Mouse (Mus musculus) heart, adult 18-20 months (tissue): ENCODE measurements at regions not wholly inside any gene's neighbourhood (a gene's known extent, or its start where the extent isn't known, plus 50 kb on each side); places are given as distances from the start of the nearest gene placed in this dataset.

Experiments used
- DNase-seq, 2 experiments: peaks; one replicate each; pipeline ENCODE4 v3.0.0; 2021 to 2022; ENCODE audit warnings: mixed read lengths in 1 of 2

DNA sequence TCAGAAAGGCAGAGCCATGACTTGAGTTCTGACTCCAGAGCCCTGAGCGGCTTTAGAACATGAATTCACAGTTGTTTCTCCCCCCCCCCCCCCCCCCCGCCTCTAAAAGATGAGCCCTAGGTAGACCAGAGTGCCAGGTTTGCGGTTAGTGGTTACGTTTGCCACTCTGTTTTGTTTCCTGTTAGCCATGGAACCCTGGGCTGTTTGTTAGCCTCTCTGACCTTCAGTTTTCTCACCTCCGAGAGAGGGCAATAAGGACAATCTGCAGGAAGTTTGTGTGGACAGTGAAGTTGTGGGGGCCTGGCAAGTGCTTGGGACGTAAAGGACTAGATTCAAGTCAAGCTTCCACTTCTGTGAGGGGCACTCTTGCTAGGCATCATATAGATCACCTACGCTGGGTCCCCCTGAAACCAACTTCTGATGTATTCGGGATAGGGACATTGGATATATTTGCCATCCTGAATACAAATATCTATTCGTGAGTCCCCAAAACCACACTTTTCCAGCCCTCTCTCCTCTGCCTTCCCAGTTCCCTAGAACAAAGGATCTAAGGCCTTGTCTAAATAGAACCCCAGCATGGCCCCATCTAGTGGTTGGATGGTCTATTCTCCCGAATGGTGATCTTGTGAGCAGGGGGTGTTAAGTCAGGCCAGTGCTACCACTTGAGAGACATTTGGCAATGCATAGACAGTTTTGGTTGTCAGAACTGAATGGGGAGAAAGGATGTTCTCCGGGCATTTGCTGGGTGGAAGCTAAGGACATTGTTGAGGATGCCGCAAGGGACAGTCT is 145.4 kb upstream of the Tle3 start:
- peak in 1 of 2 experiments; percentile 25 for DNase-seq

DNA sequence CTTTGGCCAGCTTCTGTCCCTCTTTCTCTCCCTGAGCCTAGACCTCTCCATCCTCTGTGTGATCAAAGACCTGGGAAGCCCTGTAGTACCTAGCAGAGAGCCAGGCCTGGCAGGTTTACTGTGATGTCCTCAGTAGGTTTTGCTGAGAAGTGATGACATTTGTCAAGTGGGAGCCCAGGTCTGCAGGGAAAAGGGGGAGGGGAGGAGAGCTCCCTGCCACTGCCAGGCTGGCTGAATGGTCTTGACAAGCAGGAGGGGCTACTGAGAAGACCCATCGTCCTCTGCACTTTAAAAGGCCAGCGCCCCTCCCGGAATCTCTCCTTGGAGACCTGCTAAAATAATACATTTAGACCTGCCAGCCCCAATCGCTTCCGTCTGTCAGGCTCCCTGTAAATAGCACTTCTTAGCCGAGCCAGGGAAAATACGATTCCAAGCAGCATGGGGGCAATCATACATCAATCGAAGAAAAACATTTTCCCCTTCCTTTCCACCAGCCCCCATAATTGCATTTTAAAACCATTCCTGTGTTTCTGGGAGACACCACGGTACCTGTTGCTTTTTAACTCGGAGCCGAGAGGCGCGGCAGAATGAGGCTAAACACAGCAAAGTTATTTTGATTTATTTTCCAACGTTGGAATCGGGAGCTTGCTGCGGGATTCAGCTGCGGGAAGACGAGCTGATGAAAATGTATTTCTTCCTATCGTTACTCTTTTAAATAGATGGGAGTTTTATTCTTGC is 144.5 kb upstream of the Tle3 start:
- no peak for DNase-seq

DNA sequence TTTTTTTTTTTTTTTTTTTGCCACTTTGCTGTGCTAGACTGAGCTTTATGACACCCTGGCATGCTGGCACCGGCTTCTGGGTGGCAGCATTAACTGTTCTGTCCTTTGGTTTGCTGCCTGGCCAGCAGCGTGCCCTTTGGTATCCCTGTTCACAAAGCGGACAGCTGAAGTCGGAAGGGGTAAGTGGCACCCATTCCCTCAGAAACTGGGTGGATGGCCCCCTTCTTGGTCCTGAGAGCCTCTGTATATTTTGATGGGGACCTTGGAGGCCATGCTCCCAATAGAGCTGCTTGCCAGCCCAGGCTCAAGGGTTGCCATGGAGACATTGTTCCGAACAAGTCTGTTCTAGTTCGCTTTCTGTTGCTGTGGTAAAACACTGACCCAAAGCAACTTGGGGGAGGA is 143.9 kb upstream of the Tle3 start:
- DNase-seq, result no peak

DNA sequence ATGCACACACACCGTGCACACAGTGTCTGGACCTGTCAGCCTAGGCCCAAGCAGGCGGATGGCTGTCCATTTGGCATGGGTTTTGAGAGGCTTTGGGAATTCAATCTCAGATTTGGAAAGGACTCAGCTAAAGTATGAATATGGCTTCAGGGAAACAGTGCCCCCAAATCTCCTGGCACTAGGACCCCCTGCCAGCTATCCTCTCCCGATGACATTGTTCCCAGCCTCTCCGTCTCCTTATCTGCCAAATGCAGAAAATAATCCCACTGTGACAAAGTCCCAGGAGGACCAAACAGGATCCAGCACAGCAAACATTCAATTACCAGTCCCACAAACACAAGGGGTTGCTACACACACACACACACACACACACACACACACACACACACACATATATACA is 141.9 kb upstream of the Tle3 start:
- no peak for DNase-seq

DNA sequence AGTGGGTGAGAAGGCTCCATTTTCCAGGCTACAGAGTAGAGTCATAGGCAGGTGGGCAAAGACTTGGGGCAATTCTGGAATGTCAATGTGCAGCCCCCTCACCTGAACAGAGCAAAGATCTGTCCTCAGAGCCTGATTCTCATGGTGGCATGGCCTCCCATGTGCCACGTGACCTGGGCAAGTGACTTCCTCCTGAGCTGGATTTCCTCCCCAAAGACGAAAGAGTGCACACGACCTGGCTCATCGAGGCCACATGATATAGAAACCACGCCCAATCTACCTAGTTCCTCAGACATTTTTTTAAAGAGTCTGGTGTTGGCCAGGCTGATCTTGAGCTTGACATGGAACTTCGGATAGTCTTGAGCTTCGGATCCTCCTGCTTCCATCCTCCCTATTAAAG is 139.5 kb upstream of the Tle3 start:
- no peak for DNase-seq

DNA sequence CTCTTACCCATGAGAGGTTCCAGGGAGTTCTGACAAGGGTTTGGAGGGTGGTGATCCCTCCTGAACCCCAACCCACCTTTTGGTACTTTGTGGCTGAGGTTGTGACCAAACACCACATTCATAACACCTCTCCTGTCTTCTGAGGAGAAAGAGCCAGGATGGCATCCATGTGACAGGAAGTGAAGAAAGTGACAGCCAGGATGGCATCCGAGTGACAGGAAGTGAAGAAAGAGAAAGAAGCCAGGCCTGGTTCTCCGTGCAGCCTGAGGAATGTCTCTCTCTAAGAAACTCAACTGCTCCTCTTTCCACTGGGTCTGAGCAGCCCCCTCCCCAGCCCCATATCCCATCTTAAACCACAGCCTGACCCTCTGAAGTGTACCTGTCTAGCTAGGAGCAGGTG is 138.9 kb upstream of the Tle3 start:
- DNase-seq, result no peak

DNA sequence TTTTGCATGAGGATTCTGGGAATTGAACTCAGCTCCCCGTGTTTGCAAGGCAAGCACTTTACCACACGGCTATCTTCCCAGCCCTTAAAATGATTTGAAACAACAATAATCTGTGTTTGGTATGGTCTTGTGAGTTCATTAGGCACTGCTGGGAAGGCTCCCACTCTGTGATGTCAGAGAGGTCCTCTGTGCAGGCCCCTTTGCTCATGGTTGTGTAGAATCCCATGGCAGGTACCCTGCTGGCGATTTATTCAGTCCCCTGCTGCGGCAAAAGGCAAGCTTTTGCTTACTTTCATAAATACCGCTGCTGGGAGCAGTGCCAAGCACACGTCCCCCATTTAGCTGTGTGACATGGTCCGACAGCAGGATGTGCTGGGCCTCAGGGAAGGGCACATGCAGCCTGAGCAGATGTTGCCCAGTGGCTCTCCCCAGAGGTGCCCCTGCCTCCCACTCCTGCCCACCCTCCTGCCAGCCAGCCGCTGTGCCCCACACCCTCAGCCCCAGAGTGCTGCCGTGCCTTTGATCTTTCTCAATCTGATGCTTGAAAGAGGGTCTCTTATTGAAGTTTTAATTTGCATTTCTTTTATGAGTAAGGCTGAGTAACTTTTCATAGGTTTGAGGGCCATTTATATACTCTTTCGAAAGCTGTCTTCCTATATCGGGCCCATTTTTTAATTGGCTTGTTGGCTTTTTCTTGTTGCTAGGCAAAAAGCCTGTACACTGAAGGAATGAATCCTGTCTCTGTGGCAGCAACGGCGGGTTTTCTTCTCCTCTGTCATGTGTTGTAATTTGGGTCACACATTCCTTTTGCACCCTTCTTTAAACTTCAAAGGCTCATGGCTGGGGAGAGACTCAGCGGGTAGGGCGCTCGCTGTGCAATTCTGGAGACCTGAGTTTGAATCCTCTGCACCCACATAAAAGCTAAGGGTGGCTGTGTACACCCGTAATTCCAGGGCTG is 136.2 kb upstream of the Tle3 start:
- DNase-seq, result no peak

DNA sequence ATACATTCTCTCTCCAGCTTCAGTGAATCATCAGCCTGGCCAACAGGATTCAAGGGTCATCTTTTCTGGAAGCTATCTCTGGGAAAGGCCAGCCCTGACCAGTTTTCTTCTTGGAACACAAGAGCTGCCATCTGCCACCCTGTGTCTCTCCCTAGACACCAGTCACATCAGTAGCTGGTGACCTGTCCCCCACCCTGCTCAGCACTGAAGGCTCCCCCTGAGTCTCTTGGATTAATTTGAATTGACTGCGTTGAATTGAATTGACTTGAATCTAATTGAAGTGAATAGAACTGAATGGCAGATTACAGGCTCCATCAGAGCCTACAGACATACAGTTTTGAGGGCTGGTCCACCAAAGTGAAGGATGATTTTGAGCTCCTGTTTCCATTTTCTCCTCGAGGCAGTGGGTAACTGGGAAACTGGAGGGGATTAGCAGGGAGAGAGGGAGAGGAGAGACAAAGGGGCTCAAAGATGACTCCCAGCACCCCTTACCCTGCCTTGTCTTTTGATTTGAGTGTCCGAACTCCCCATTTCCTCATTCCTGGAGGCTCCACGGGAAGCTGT is 133.4 kb upstream of the Tle3 start:
- no peak for DNase-seq

DNA sequence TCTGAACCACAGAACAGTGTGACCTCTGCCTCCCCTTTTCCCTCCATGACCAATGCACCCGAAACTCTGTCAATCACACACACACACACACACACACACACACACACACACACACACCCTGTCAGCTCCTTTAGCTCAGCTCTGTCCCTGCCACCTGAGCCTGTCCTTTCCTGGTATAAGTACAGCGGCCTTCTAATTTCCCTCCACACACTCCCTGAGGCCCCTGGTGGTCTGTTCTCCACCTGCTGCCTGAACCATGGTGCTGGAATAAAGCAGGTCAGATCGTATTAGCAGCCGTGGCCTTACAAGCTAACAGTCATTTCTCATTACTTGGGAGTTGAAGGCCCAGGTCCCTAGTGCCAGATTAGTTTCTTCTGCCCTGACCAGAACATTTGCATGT is 132.8 kb upstream of the Tle3 start:
- no peak for DNase-seq

DNA sequence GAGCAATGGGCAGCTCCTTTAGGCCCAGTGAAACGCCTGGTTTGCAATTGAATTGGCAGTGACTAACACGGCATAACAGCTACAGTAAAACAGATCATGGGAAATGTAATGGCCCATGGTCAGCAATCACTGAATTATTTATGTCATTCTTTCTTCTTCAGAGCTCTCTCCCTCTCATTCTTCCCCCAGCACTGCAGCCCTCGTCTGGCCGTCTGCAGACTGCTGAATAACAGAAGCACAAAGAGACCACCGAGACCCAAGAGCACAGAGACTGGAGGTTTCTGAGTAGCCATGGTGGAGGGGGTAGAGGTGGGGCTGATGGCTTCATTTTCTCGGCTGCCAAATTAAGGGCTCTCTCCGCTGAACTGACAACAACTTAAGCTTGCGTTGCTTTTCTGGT is 130.7 kb upstream of the Tle3 start:
- no peak for DNase-seq

DNA sequence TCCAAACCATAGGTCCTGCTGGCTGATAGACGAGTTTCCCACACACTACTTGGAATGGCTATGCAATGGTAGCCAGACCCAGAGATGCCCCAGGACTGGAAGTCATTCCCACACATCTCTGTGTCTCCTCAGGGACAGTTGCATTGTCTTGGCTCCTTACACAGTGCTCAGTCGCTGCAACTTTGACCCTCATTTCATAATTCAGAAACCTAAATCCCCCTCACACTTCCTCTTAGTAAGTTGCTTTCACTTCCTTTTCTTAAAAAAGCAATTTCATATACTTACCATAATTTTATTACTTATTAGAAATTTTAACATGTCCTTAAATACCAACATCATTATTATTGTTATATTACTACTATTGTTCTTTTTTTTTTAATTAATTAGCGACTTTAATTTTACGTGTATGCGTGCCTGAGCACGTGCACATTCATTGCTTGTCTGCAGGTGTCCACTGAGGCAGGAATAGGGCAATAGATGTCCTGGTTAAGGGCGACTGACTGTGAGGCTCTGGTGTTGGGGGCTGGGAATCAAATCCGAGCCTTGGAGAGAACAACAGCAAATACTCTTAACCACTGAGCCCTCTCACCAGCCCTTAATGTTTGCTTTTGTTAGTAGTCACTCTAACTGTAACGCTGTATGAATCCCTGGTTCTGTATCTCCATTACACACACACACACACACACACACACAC is 129.9 kb upstream of the Tle3 start:
- DNase-seq, result no peak

DNA sequence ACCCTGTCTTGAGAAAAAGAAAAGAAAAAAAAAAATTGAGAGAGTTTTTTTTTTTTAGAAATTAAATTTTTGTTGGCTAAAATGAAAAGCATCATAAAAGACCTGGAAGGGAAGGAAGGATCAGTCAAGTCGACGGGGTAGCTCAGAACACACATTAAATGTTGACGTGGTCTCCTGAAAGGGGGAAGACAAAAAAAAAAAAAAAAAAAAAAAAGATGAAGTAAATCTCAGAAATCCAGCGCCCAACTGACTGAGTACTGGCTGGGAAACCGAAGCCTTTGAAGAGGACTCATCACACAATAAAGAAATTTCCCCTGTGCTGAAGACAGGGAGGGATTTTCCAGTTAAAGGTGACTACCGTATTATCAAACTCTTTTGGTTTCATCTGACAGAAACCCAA is 128.9 kb upstream of the Tle3 start:
- no peak for DNase-seq

DNA sequence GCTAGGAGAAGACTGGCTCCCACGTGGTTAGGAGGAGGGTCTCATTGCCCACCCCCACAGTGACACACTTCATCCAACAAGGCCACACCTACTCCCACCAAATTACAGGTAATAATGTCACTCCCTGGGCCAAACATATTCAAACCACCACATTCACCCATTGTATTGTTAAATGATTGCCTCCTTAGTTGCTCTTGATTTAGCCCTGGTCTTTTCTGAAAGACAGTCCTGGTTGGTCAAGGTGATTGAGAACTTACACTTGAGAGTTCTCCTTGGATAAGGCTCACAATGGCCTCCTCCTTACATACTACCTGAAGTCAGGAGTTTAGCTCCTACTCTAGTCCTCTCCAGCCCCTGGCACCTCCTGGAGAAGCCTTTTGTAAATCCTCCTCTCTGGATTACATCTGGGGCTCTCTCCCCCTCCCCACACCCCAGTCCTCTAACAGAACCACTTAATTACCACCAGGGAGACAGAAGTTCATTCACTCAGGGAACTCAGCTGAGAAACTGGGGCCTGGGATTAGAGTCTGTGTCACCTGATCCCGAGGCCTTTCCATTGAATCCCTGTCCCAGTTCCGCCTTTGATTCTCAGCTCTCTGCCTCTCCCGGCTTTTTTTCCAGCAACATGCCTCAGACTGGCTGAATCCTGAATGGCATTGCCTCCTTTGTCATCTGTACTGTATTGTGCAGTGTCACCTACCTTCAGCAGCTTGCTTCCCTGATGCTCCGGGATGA is 122.3 kb upstream of the Tle3 start:
- DNase-seq, result no peak

DNA sequence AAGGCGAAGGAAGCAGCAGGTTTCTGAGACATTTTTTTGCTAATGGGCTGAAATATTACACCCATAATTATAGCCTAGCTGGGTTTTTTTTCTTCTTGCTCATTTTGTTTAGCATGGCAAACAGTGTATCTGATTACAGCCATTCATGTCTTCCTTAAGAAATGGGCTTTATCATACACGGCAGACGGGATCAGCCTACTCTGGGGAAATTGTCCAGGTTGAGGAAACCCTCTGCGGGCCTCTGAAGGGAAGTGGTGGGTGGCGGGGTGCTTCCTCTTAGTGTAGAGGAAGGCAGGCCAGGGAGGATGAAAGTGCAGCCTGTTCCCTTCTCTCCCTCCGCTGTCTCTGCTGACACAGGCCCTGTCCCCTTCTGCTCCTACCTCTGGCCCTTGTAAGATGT is 120.6 kb upstream of the Tle3 start:
- peak; percentile 36 to 67 for DNase-seq

DNA sequence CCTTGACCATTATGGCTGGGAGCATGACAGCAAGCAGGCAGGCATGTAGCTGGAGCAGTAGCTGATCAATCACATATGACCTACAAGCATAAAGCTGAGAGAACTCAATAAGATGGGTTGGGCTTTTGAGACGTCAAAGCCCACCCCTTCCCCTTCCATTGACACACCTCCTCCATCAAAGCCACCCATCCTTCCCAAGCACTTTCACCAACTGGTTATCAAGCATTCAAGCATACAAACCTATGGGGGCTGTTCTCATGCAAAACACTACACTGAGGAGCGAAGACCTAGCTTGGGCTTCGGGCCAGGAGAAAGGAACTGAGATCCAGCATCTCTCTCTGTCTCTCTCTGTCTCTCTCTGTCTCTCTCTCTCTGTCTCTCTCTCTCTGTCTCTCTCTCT is 118.4 kb upstream of the Tle3 start:
- no peak for DNase-seq

DNA sequence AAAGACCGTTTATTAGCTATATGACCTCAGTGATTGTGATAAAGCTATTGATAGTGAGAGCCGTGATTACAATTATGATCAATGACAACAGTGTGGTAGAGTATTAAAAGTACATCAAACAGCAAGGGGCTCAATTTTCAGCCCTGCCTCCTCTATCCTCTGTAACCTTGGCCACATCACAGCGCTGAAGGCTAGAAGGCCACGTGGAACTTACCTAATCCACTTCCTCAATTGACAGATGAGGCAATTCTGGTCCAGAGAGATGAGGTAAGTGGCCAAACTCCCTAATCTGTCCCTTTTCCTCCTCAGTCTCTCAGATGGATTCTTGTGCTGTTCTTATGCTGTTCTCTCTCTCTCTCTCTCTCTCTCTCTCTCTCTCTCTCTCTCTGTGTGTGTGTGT is 114.7 kb upstream of the Tle3 start:
- no peak for DNase-seq

DNA sequence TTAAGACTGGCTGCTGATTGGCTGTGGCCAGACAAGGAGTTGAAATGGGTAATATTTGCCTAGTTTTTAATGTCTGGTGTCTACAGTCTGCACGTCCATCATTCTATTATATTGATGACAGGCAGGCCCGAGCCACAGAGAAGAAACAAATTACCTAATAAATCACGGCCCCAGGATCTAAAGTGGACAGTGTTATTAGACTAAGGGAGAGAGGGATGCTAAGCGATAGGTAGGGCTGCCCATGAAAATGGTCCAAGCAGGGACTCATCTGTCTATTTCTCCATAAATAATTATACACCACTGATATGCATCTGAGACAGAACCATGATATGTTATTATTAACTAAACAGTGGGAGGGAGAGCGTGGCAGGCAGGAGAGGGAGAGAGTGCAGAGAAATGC is 114.1 kb upstream of the Tle3 start:
- DNase-seq, result no peak

DNA sequence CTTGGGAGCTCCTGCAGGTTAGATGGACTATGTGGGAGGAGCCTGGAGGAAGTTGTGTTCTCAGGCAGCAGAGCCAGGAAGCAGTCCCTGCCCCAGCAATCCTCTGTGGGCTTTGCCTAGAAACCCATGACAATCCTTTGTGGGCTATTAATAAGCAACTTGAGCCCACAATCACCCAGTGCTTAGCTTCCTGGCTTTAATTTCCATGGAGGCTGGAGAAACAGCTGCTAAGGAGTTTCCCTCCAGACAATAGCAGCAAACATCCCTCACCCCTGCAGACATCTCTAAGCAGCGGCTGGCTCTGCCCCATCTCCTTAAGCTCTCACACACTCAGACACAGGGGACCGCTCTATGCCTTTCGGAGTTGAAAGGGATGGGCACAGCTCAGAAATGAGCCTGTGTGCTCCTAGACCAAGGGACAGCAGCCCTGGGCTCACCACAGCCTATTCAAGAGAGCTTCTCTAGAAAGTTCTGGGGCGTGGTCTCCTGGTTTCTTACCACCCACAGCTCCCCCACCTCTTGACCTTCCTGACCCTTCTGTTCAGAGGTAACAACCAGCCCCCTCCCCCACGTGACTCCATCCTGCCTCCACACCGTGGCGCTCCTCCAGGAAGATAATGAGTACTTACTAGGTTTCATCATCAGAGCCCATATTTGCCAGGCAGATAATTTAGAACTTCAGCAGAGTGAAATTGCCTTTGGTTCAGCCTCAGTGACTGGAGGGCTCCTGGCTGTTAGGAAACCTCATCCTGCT is 112.6 kb upstream of the Tle3 start:
- DNase-seq, result peak; percentile 57 to 69

DNA sequence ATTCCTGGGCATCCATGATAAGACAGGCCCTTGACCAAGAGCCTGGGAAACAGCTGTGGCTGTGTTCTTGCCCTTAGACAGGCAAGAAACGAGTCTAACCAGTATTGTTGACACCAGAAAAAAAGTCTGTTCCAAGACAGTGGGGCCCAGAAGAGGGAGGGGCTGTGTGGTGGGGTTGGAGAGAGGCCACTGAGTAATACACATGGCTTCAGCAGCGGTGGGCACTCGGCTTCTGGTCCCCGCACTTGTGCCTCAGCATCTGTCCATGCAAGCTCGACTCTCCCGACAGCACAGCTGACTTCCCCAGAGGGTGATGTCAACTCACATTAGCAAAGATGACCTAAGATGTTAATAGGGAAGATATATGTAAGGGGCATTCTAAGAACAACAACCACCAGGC is 110.9 kb upstream of the Tle3 start:
- no peak for DNase-seq

DNA sequence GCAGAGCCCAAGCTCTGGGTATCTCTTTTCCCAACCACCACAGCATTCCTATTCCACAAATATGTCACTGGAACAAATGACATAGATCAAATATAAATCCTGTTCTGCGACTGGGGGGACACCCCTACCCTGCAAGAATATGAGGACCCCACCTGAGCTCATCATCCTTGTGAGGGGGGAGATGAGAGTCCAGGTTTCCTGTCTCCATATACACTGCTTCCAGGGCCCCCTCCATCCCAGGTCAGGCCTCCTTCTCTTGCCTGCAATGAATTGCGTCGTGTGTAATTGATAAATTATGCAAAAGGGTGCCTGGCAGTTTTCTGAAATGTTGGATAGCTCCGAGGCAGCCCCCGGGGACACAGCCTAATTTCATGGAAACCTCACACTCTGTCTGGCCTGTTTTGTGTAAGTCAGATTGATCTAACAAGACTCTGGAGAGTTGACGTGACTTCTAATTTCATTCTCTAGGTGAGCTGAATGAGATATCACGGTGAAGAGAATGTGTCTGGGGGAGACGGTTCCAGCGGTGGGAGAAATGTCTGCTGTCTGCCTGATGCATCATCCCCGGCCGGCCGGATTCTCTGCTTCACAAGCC is 110.3 kb upstream of the Tle3 start:
- DNase-seq, result no peak
